Mouse (Mus musculus): Measurements from ENCODE around the gene Megf11. TPM values are rescaled to one million over a fixed set of nuclear protein-coding genes. Genes with fewer than 3 reads are reported as not detected.

Megf11 gene
- polyA plus RNA-seq, 1 experiment from 2014 or later: 9.4 TPM

DNA sequence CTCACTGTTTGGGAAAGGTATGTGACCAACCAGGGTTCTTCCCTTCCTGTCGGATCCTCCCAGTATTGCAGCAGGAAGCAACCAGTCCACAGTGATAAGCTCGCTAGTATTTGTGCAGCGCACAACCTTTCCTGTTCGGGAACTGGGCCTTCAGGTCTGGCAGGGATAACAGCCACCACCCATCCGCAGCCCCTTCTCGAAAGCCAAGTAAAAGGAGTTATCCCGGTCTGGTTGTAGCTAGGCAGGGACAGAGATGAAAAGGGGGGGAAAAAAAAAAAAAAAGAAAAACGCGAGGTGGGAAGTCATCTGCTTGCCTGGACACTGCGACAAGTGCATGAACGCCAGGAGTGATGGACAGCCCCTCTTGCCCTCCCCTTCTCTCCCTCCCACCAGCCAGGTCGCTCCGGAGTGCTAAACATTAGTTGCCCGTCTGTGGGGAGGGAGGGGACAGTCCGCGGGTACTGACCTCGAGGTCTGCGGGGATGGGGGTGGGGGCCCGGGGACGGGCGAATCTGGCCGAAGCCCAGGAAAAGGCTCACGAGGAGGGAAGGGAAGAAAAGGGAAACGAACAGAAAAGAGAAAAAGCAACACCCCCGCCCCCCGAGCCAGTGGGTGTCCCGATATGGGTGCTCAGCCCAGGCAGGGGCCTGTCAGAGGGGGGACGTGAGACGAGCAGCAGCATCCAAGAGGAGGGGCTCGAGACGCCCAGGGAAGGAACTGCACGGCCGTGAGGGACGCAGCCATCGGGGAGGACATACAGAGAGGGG is 351.4 kb downstream of the Megf11 start:
- Histone ChIP-seq H3K4me2 (replicated peaks) (peak overlapping the region; percentile 79), H3K27me3 (no peaks in the 10 kb centered on the region), H3K4me1 (replicated peaks) (peaks cover 8% of the 10 kb centered on the region), H3K9ac (replicated peaks) (peak overlapping the region; percentile 88), H3K4me3 (replicated peaks) (peak overlapping the region; percentile 85), H3K36me3 (no peaks in the 10 kb centered on the region), H3K9me3 (no peaks in the 10 kb centered on the region), H3K27ac (peak overlapping the region; percentile 93)
- WGBS: under 1% methylated on average over 35 of the region's 35 CpGs
- ATAC-seq: peak; percentile 91

DNA sequence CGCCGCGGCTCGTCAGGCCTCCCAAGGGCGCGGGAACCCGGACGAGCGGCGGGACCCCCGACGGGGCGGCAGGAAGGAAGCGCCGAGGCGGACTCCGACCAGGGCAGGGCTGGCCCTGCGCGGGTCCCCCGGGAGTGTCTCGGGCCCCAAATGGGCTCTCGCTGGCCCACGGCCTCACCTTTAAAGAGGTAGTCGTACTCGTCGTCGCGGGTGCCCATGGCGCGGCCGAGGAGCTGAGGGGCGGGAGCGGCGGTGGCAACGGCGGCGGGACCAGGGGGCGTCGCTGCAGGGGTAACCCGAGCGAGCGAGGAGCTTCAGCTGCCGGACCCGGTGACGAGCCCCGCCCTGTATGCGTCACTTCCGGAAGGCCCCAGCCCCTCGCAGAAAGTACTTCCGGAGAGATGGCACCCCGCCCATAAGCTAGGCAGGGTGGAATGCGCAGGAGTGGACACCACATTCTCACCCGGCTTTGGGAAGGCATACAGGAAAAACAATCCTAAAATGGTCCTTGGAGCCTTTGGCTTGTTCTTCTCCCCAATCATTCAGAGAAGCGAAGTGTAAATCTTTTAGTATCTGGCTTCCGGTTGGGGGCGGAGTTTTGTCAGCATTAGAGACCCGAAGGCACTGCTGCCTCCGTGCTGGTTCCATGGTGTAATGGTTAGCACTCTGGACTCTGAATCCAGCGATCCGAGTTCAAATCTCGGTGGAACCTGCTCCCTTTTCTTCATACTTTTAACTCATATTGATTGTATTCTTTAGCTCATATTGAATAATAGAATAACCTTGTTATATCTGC is 352.2 kb downstream of the Megf11 start, which contains the start of gene Rab11a:
Rab11a (minus strand) TSS at position 353 of the 796 bp plus-strand sequence.
- Histone ChIP-seq H3K9me3 (no peaks in the 10 kb centered on the region), H3K27ac (peak within 1 kb of the TSS; percentile 93), H3K4me2 (replicated peaks) (peak within 1 kb of the TSS; percentile 79), H3K4me1 (replicated peaks) (peaks cover 8% of the 10 kb centered on the region), H3K4me3 (replicated peaks) (peak within 1 kb of the TSS; percentile 85), H3K36me3 (no peaks in the 10 kb centered on the region), H3K27me3 (no peaks in the 10 kb centered on the region), H3K9ac (replicated peaks) (peak within 1 kb of the TSS; percentile 88)
- peak; percentile 97 for ATAC-seq
- under 1% methylated on average over 61 of the region's 61 CpGs for WGBS

DNA sequence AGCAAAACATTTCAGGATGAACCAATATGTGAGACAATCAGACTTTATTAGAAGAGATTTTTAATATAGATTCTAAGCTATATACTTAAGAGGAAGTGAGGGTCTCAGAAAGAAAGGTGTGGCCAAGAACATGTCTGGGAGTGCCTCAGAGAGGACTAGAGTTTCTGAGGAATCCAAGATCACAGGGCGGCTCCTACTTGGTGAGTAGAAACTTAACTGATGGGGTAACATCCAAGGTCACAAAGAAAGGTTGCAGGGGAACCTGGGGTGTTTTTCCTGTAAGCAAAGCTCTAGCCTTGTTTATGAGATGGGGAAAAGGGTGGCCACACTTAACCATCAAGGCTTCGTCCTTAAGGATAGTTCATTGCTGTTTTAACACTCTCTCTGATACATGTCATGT is 353.6 kb downstream of the Megf11 start:
- Histone ChIP-seq H3K4me2 (replicated peaks) (no peak overlapping the region), H3K4me1 (replicated peaks) (peaks cover 8% of the 10 kb centered on the region), H3K27ac (no peak overlapping the region), H3K9me3 (no peaks in the 10 kb centered on the region), H3K27me3 (no peaks in the 10 kb centered on the region), H3K36me3 (no peaks in the 10 kb centered on the region), H3K4me3 (replicated peaks) (no peak overlapping the region), H3K9ac (replicated peaks) (no peak overlapping the region)
- ATAC-seq: no peak
- WGBS: 93% methylated on average over 2 of the region's 2 CpGs

DNA sequence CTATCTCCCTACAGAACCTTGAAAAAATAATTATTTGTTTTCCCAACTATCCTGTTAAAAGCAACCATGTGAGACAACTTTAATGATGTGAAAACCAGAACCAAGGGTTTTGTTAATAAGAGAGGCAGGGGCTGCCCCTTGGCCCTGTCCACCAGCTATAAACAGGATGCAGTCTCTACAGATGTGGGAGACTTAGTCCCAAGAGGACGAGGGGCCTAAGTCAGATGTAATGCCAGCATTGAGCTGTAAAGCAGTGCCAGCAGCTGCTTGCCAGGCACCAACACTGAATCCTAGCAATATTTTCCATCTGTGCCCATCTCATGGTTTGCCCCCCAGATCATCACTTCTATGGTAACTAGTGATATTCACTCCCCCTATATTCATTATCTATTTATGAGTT is 357.0 kb downstream of the Megf11 start:
- no peaks in the 10 kb centered on the region for H3K27me3 ChIP-seq
- H3K36me3 ChIP-seq: no peaks in the 10 kb centered on the region
- no peak overlapping the region for H3K9ac ChIP-seq (replicated peaks)
- 68% methylated on average over 1 of the region's 1 CpGs for WGBS
- H3K9me3 ChIP-seq: no peaks in the 10 kb centered on the region
- H3K4me1 ChIP-seq (replicated peaks): no peaks in the 10 kb centered on the region
- no peak overlapping the region for H3K4me3 ChIP-seq (replicated peaks)
- ATAC-seq: no peak
- H3K27ac ChIP-seq: no peak overlapping the region
- no peak overlapping the region for H3K4me2 ChIP-seq (replicated peaks)

DNA sequence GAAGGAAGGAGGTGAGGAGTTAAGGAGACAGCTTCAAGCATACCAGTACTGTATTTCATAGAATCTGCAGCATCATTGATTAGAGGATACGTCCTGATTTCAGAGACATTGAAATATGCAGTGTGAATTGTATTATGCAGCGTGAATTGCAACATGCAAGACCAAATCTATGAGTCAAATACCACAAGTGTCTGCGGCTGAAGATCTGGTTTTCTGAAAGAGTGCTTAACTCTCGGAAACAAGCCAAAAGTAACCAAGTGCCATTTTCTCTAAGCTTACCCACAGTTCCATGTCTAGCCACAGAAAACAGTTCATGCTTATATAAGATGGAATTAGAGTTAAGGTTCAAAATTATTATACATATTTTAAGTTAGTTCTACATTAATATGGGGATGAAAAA is 362.3 kb downstream of the Megf11 start:
- 85% methylated on average over 4 of the region's 4 CpGs for WGBS
- no peak overlapping the region for H3K4me3 ChIP-seq (replicated peaks)
- no peaks in the 10 kb centered on the region for H3K4me1 ChIP-seq (replicated peaks)
- H3K27me3 ChIP-seq: no peaks in the 10 kb centered on the region
- no peak overlapping the region for H3K4me2 ChIP-seq (replicated peaks)
- no peaks in the 10 kb centered on the region for H3K9me3 ChIP-seq
- H3K9ac ChIP-seq (replicated peaks): no peak overlapping the region
- no peak overlapping the region for H3K27ac ChIP-seq
- no peaks in the 10 kb centered on the region for H3K36me3 ChIP-seq
- ATAC-seq: no peak

DNA sequence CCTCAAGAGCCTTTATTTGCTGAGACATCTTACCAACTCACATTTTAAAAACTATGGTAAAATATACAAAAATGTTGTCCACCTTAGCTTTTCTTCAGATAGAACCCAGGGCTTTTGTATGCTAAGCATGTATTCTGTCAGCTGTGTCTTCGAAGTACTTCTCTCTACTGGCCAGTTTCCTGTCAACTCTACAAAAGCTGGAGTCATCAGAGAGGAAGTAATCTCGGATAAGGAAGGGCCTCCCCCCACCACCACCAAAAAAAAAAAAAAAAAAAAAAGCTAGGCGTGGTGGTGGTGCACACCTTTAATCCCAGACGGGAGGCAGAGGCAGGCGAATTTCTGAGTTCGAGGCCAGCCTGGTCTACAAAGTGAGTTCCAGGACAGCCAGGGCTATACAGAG is 363.9 kb downstream of the Megf11 start:
- no peak for ATAC-seq
- Histone ChIP-seq H3K4me3 (replicated peaks) (no peak overlapping the region), H3K27ac (no peak overlapping the region), H3K4me2 (replicated peaks) (no peak overlapping the region), H3K9me3 (no peaks in the 10 kb centered on the region), H3K36me3 (no peaks in the 10 kb centered on the region), H3K4me1 (replicated peaks) (no peaks in the 10 kb centered on the region), H3K27me3 (no peaks in the 10 kb centered on the region), H3K9ac (replicated peaks) (no peak overlapping the region)
- WGBS: 76% methylated on average over 6 of the region's 6 CpGs

DNA sequence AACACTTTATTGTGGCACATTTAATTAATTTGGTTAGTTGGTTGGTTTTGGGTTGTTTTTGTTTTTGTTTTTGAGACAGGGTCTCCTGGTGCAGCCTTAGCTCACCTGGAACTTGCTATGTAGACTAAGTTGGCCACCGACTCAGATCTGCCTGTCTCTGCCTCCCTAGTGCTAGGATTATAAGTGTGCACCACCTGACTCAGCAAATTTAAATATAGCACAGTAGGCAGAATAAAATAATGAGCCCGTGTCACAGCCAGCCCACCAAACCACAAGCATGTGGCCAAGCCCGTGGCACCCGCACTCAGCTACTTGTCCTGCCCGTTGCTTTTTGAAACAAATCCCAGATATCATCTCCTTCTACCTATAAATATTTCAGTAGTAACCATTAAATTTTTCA is 367.1 kb downstream of the Megf11 start:
- no peak overlapping the region for H3K4me3 ChIP-seq (replicated peaks)
- no peak overlapping the region for H3K4me2 ChIP-seq (replicated peaks)
- no peaks in the 10 kb centered on the region for H3K36me3 ChIP-seq
- no peak for ATAC-seq
- no peaks in the 10 kb centered on the region for H3K4me1 ChIP-seq (replicated peaks)
- WGBS: 92% methylated on average over 5 of the region's 5 CpGs
- H3K27ac ChIP-seq: no peak overlapping the region
- H3K9me3 ChIP-seq: no peaks in the 10 kb centered on the region
- H3K27me3 ChIP-seq: no peaks in the 10 kb centered on the region
- no peak overlapping the region for H3K9ac ChIP-seq (replicated peaks)

DNA sequence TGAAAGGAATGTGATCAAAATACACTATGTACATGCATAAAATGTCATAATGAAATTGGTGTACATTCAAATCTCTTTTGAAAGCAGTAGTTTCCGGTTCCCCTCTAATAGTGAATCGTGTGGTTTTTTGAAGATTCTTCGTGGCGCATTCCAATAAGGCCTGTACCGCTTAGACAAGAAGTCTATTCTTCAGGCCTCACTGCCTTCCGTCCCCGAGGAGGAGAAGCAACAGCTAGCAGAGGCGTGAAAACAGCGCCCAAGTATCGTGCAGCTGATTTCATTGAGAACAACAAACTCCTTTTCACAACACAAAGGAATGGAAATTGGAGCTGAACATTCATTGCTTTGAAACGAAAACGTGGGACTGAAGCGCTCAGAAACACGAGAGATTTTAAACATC is 372.6 kb downstream of the Megf11 start:
- H3K9ac ChIP-seq (replicated peaks): no peak overlapping the region
- no peak for ATAC-seq
- no peaks in the 10 kb centered on the region for H3K36me3 ChIP-seq
- H3K4me3 ChIP-seq (replicated peaks): no peak overlapping the region
- 55% methylated on average over 14 of the region's 14 CpGs for WGBS
- H3K9me3 ChIP-seq: no peaks in the 10 kb centered on the region
- no peak overlapping the region for H3K4me2 ChIP-seq (replicated peaks)
- H3K27ac ChIP-seq: no peak overlapping the region
- no peaks in the 10 kb centered on the region for H3K27me3 ChIP-seq
- H3K4me1 ChIP-seq (replicated peaks): 0 out of 2 replicates have a peak, but pooled peaks cover 6% of the 10 kb centered on the region

Small RNA genes lying within 50 kb of the gene (microRNA-seq; reads per million reads assigned to microRNA genes)
- not detected for gene Gm47308

Other genes with a start within 250 kb of the Megf11 start
- 9.3 and 10.9 TPM in 2 replicates for gene Zwilch, start 212.5 kb upstream of the Megf11 start, polyA plus RNA-seq (2015; fragmentation: Nextera tagmentation; extraction: Ambion mirVana)
- gene Rpl4, start 212.3 kb upstream of the Megf11 start, polyA plus RNA-seq (2015; fragmentation: Nextera tagmentation; extraction: Ambion mirVana): 668 and 675 TPM in 2 replicates
- 39.2 and 44.9 TPM in 2 replicates for gene Snapc5, start 206.4 kb upstream of the Megf11 start, polyA plus RNA-seq (2015; fragmentation: Nextera tagmentation; extraction: Ambion mirVana)
- 2.8 and 3.7 TPM in 2 replicates for gene Uchl4, start 150.4 kb upstream of the Megf11 start, polyA plus RNA-seq (2015; fragmentation: Nextera tagmentation; extraction: Ambion mirVana)
- gene Map2k1, start 132.0 kb upstream of the Megf11 start, polyA plus RNA-seq (2015; fragmentation: Nextera tagmentation; extraction: Ambion mirVana): 41.6 and 46.6 TPM in 2 replicates
- 110 and 133 TPM in 2 replicates for gene Tipin, start 104.0 kb upstream of the Megf11 start, polyA plus RNA-seq (2015; fragmentation: Nextera tagmentation; extraction: Ambion mirVana)
- gene Dis3l, start 44.3 kb upstream of the Megf11 start, polyA plus RNA-seq (2015; fragmentation: Nextera tagmentation; extraction: Ambion mirVana): 21.6 and 22.5 TPM in 2 replicates

Data from midbrain, embryonic 13.5 days (tissue).